Mouse (Mus musculus) cerebellum, adult 2 months (tissue): ENCODE measurements at regions not wholly inside any gene's neighbourhood (a gene's known extent, or its start where the extent isn't known, plus 50 kb on each side); places are given as distances from the start of the nearest gene placed in this dataset.

Experiments used
- CTCF ChIP-seq: fragments of 200-500 bp; IDR thresholded peaks from 2 replicates; pipeline ENCODE4 v1.5.1; 2011; ENCODE audit warnings: low read depth, mild to moderate bottlenecking, control low read depth, low read length, moderate library complexity, borderline replicate concordance; ENCODE audit not compliant: insufficient read depth
- POLR2A ChIP-seq: fragments of 200-500 bp; IDR thresholded peaks from 2 replicates; pipeline ENCODE4 v1.6.1; 2011; ENCODE audit warnings: low read length, control low read depth, borderline replicate concordance; ENCODE audit not compliant: insufficient read depth

DNA sequence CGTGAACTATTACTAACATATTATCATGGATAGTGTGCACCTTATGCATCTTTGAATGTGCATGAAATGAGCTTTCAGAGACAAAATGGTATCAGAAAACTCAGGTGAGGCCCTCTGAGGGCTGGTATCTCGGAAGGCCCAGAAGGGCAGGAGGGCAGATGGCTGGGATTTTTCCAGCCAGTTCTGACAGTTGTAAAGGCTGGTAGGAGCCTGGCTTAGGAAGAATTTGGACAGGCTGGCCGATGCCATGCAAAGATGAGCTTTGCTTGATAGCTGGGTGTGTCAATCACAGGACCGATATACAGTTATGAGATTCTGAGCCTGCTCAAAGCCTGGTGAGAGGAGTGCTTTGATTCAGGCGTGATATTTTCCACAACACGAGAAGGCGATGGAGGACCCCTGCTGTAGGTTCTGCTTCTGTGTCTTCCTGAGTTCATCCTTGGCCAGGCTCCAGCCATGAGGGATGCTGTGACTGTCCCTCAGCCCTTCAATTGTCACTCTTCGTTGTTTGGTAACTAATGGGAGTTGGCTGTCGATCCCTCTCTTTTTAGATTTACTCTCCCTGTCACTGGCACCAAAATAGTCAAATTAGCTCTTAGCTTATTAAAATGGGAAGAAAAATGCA is 159.0 kb upstream of the Sash1 start:
- TF ChIP-seq CTCF (no peak), POLR2A (no peak)
